Mouse (Mus musculus): ENCODE results near the gene Tln1. TPM values are rescaled to one million over a fixed set of nuclear protein-coding genes. Genes with fewer than 3 reads are reported as not detected.
"Not testable (repeated sequence)": the region's sequence is repeated elsewhere in the genome, so short reads cannot be mapped to it uniquely, and the experiment has no call there.

The Tln1 gene
- polyA plus RNA-seq, 1 experiment, result 219 TPM

GRCm38 (mm10) chr4:43552437-43552836 lies 10.1 kb downstream of the Tln1 start:
- TF ChIP-seq POLR2A (IDR thresholded peaks at IDR 0.05; ENCODE audit: borderline replicate concordance, low read depth, low read length), result no peak
- no peak for TF ChIP-seq CTCF (IDR thresholded peaks at IDR 0.05; ENCODE audit: low read depth, low read length)
- peaks cover 23% of the 10 kb centered on the region for H3K4me1 ChIP-seq (ENCODE audit: control insufficient read depth, insufficient read depth, low read length)
- H3K27ac ChIP-seq (ENCODE audit: insufficient read depth, low read depth, low read length), result no peak overlapping the region
- no peak overlapping the region for H3K4me3 ChIP-seq (ENCODE audit: insufficient read depth, low read length)

GRCm38 (mm10) chr4:43551854-43552253 lies 10.6 kb downstream of the Tln1 start:
- H3K27ac ChIP-seq (ENCODE audit: insufficient read depth, low read depth, low read length); H3K4me3 ChIP-seq (ENCODE audit: insufficient read depth, low read length): not testable (repeated sequence)
- peaks cover 17% of the 10 kb centered on the region for H3K4me1 ChIP-seq (ENCODE audit: control insufficient read depth, insufficient read depth, low read length)

- no peak for TF ChIP-seq CTCF (IDR thresholded peaks at IDR 0.05; ENCODE audit: low read depth, low read length)
- TF ChIP-seq POLR2A (IDR thresholded peaks at IDR 0.05; ENCODE audit: borderline replicate concordance, low read depth, low read length), result no peak
- Histone ChIP-seq H3K27ac (ENCODE audit: insufficient read depth, low read depth, low read length) (no peak overlapping the region), H3K4me1 (ENCODE audit: control insufficient read depth, insufficient read depth, low read length) (no peaks in the 10 kb centered on the region), H3K4me3 (ENCODE audit: insufficient read depth, low read length) (no peak overlapping the region)
These were observed 13.4 kb downstream of the Tln1 start for GRCm38 (mm10) chr4:43549055-43549454.

GRCm38 (mm10) chr4:43547160-43547559 lies 15.3 kb downstream of the Tln1 start:
- Histone ChIP-seq H3K4me1 (ENCODE audit: control insufficient read depth, insufficient read depth, low read length) (no peaks in the 10 kb centered on the region), H3K27ac (ENCODE audit: insufficient read depth, low read depth, low read length) (no peak overlapping the region), H3K4me3 (ENCODE audit: insufficient read depth, low read length) (no peak overlapping the region)
- no peak for TF ChIP-seq CTCF (IDR thresholded peaks at IDR 0.05; ENCODE audit: low read depth, low read length)
- TF ChIP-seq POLR2A (IDR thresholded peaks at IDR 0.05; ENCODE audit: borderline replicate concordance, low read depth, low read length), result no peak

GRCm38 (mm10) chr4:43546375-43547047 lies 16.0 kb downstream of the Tln1 start:
- Histone ChIP-seq H3K4me1 (ENCODE audit: control insufficient read depth, insufficient read depth, low read length) (no peaks in the 10 kb centered on the region), H3K27ac (ENCODE audit: insufficient read depth, low read depth, low read length) (no peak overlapping the region)
- no peak for TF ChIP-seq POLR2A (IDR thresholded peaks at IDR 0.05; ENCODE audit: borderline replicate concordance, low read depth, low read length)
- TF ChIP-seq CTCF (IDR thresholded peaks at IDR 0.05; ENCODE audit: low read depth, low read length), result no peak

GRCm38 (mm10) chr4:43542044-43542443 lies 20.4 kb downstream of the Tln1 start:
- H3K4me1 ChIP-seq (ENCODE audit: control insufficient read depth, insufficient read depth, low read length), result no peaks in the 10 kb centered on the region

More at GRCm38 (mm10) chr4:43546375-43547047, 16.0 kb downstream of the Tln1 start:
- no peak overlapping the region for H3K4me3 ChIP-seq (ENCODE audit: insufficient read depth, low read length)

GRCm38 (mm10) chr4:43536031-43536430 lies 26.5 kb downstream of the Tln1 start:
- no peaks in the 10 kb centered on the region for H3K4me1 ChIP-seq (ENCODE audit: control insufficient read depth, insufficient read depth, low read length)
- H3K27ac ChIP-seq (ENCODE audit: insufficient read depth, low read depth, low read length), result no peak overlapping the region
- no peak overlapping the region for H3K4me3 ChIP-seq (ENCODE audit: insufficient read depth, low read length)
- no peak for TF ChIP-seq POLR2A (IDR thresholded peaks at IDR 0.05; ENCODE audit: borderline replicate concordance, low read depth, low read length)
- TF ChIP-seq CTCF (IDR thresholded peaks at IDR 0.05; ENCODE audit: low read depth, low read length), result no peak

More at GRCm38 (mm10) chr4:43542044-43542443, 20.4 kb downstream of the Tln1 start:
- Histone ChIP-seq H3K27ac (ENCODE audit: insufficient read depth, low read depth, low read length) (no peak overlapping the region), H3K4me3 (ENCODE audit: insufficient read depth, low read length) (no peak overlapping the region)
- TF ChIP-seq POLR2A (IDR thresholded peaks at IDR 0.05; ENCODE audit: borderline replicate concordance, low read depth, low read length) (no peak), CTCF (IDR thresholded peaks at IDR 0.05; ENCODE audit: low read depth, low read length) (no peak)

GRCm38 (mm10) chr4:43535628-43536027 lies 26.9 kb downstream of the Tln1 start:
- no peak overlapping the region for H3K27ac ChIP-seq (ENCODE audit: insufficient read depth, low read depth, low read length)
- H3K4me1 ChIP-seq (ENCODE audit: control insufficient read depth, insufficient read depth, low read length), result no peaks in the 10 kb centered on the region
- no peak overlapping the region for H3K4me3 ChIP-seq (ENCODE audit: insufficient read depth, low read length)
- TF ChIP-seq CTCF (IDR thresholded peaks at IDR 0.05; ENCODE audit: low read depth, low read length), result no peak
- TF ChIP-seq POLR2A (IDR thresholded peaks at IDR 0.05; ENCODE audit: borderline replicate concordance, low read depth, low read length), result no peak

GRCm38 (mm10) chr4:43533270-43533669 lies 29.2 kb downstream of the Tln1 start:
- TF ChIP-seq POLR2A (IDR thresholded peaks at IDR 0.05; ENCODE audit: borderline replicate concordance, low read depth, low read length), result no peak
- no peak for TF ChIP-seq CTCF (IDR thresholded peaks at IDR 0.05; ENCODE audit: low read depth, low read length)
- H3K4me3 ChIP-seq (ENCODE audit: insufficient read depth, low read length), result no peak overlapping the region
- H3K4me1 ChIP-seq (ENCODE audit: control insufficient read depth, insufficient read depth, low read length), result no peaks in the 10 kb centered on the region
- H3K27ac ChIP-seq (ENCODE audit: insufficient read depth, low read depth, low read length), result no peak overlapping the region

- H3K4me1 ChIP-seq (ENCODE audit: control insufficient read depth, insufficient read depth, low read length), result no peaks in the 10 kb centered on the region
- TF ChIP-seq POLR2A (IDR thresholded peaks at IDR 0.05; ENCODE audit: borderline replicate concordance, low read depth, low read length) (no peak), CTCF (IDR thresholded peaks at IDR 0.05; ENCODE audit: low read depth, low read length) (0 out of 2 replicates have a peak, but pooled peaks have one; percentile 19)
- H3K4me3 ChIP-seq (ENCODE audit: insufficient read depth, low read length), result no peak overlapping the region
- H3K27ac ChIP-seq (ENCODE audit: insufficient read depth, low read depth, low read length), result no peak overlapping the region
These were observed 31.9 kb downstream of the Tln1 start for GRCm38 (mm10) chr4:43530581-43530980.

All from bone marrow macrophage, adult 2 months (primary cell).